Mouse (Mus musculus): Measurements from ENCODE around the gene Lhfpl4. TPM values are rescaled to one million over a fixed set of nuclear protein-coding genes. Genes with fewer than 3 reads are reported as not detected.

The Lhfpl4 gene
- polyA plus RNA-seq (2012; rRNA removed) = 0.06 and 0.08 TPM in 2 replicates

GRCm38 (mm10) chr6:113194841-113195595 is at the start of gene Lhfpl4:
Gene Lhfpl4 (minus strand): TSS chr6:113195384.
- no peak for DNase-seq (ENCODE audit: low read depth in 1 of 2, low spot score in 2 of 2)
- Histone ChIP-seq H3K27ac (ENCODE audit: insufficient read depth, low read length) (no peak within 1 kb of the TSS), H3K36me3 (ENCODE audit: control insufficient read depth, insufficient read depth, low read length) (no peaks in the 10 kb centered on the region), H3K4me1 (ENCODE audit: control insufficient read depth, insufficient read depth, insufficient read length) (peaks cover 5% of the 10 kb centered on the region; the same call in 1 of the 2 replicates), H3K27me3 (ENCODE audit: control insufficient read depth, insufficient read depth, low read length) (peaks cover 26% of the 10 kb centered on the region), H3K4me3 (ENCODE audit: extremely low read depth, insufficient read depth, insufficient read length) (peak within 1 kb of the TSS; percentile 33; the same call in 1 of the 2 replicates)
- no peak for TF ChIP-seq CTCF (IDR thresholded peaks at IDR 0.05; ENCODE audit: extremely low read depth, insufficient read depth, insufficient read length, insufficient replicate concordance)
- no peak for TF ChIP-seq POLR2A (IDR thresholded peaks at IDR 0.05; ENCODE audit: low read depth, low read length)
- 4% methylated on average over 37 of the region's 66 CpGs for WGBS

- no peak for DNase-seq (ENCODE audit: low read depth in 1 of 2, low spot score in 2 of 2)
- TF ChIP-seq POLR2A (IDR thresholded peaks at IDR 0.05; ENCODE audit: low read depth, low read length) (no peak), CTCF (IDR thresholded peaks at IDR 0.05; ENCODE audit: extremely low read depth, insufficient read depth, insufficient read length, insufficient replicate concordance) (no peak)
- 88% methylated on average over 1 of the region's 1 CpGs for WGBS
- H3K36me3 ChIP-seq (ENCODE audit: control insufficient read depth, insufficient read depth, low read length) = peaks cover 18% of the 10 kb centered on the region
- H3K4me1 ChIP-seq (ENCODE audit: control insufficient read depth, insufficient read depth, insufficient read length) = peaks cover 8% of the 10 kb centered on the region; the same call in 1 of the 2 replicates
- H3K4me3 ChIP-seq (ENCODE audit: extremely low read depth, insufficient read depth, insufficient read length) = no peak overlapping the region
- no peaks in the 10 kb centered on the region for H3K27me3 ChIP-seq (ENCODE audit: control insufficient read depth, insufficient read depth, low read length)
- H3K27ac ChIP-seq (ENCODE audit: insufficient read depth, low read length) = no peak overlapping the region
Measured at GRCm38 (mm10) chr6:113242753-113243152, 47.6 kb upstream of the Lhfpl4 start.

GRCm38 (mm10) chr6:113238442-113238841 is 43.3 kb upstream of the Lhfpl4 start:
- WGBS = 7% methylated on average over 6 of the region's 6 CpGs
- DNase-seq (ENCODE audit: low read depth in 1 of 2, low spot score in 2 of 2) = peak in 1 of 2 experiments; percentile 24
- Histone ChIP-seq H3K27me3 (ENCODE audit: control insufficient read depth, insufficient read depth, low read length) (no peaks in the 10 kb centered on the region), H3K27ac (ENCODE audit: insufficient read depth, low read length) (peak overlapping the region; percentile 74; the same call in 1 of the 2 replicates), H3K36me3 (ENCODE audit: control insufficient read depth, insufficient read depth, low read length) (peaks cover 13% of the 10 kb centered on the region), H3K4me1 (ENCODE audit: control insufficient read depth, insufficient read depth, insufficient read length) (peaks cover 4% of the 10 kb centered on the region; the same call in 1 of the 2 replicates), H3K4me3 (ENCODE audit: extremely low read depth, insufficient read depth, insufficient read length) (peak overlapping the region; percentile 86)
- TF ChIP-seq POLR2A (IDR thresholded peaks at IDR 0.05; ENCODE audit: low read depth, low read length) = no peak
- no peak for TF ChIP-seq CTCF (IDR thresholded peaks at IDR 0.05; ENCODE audit: extremely low read depth, insufficient read depth, insufficient read length, insufficient replicate concordance)

- Histone ChIP-seq H3K4me3 (ENCODE audit: extremely low read depth, insufficient read depth, insufficient read length) (peak within 1 kb of the TSS; percentile 86), H3K27ac (ENCODE audit: insufficient read depth, low read length) (peak within 1 kb of the TSS; percentile 74), H3K36me3 (ENCODE audit: control insufficient read depth, insufficient read depth, low read length) (peaks cover 8% of the 10 kb centered on the region), H3K4me1 (ENCODE audit: control insufficient read depth, insufficient read depth, insufficient read length) (peaks cover 4% of the 10 kb centered on the region; the same call in 1 of the 2 replicates), H3K27me3 (ENCODE audit: control insufficient read depth, insufficient read depth, low read length) (no peaks in the 10 kb centered on the region)
- WGBS = 0% methylated on average over 49 of the region's 55 CpGs
- peak; percentile 97 to 99 for DNase-seq (ENCODE audit: low read depth in 1 of 2, low spot score in 2 of 2)
- peak; percentile 44 for TF ChIP-seq POLR2A (IDR thresholded peaks at IDR 0.05; ENCODE audit: low read depth, low read length)
- no peak for TF ChIP-seq CTCF (IDR thresholded peaks at IDR 0.05; ENCODE audit: extremely low read depth, insufficient read depth, insufficient read length, insufficient replicate concordance)
Measured at GRCm38 (mm10) chr6:113237542-113238270, 42.5 kb upstream of the Lhfpl4 start, which contains the start of gene Mtmr14. Gene Mtmr14 (plus strand): TSS chr6:113237843.

- DNase-seq (ENCODE audit: low read depth in 1 of 2, low spot score in 2 of 2) = no peak
- Histone ChIP-seq H3K36me3 (ENCODE audit: control insufficient read depth, insufficient read depth, low read length) (peaks cover 1% of the 10 kb centered on the region; the same call in 1 of the 2 replicates), H3K4me1 (ENCODE audit: control insufficient read depth, insufficient read depth, insufficient read length) (peaks cover 4% of the 10 kb centered on the region; the same call in 1 of the 2 replicates), H3K27ac (ENCODE audit: insufficient read depth, low read length) (no peak overlapping the region), H3K4me3 (ENCODE audit: extremely low read depth, insufficient read depth, insufficient read length) (no peak overlapping the region), H3K27me3 (ENCODE audit: control insufficient read depth, insufficient read depth, low read length) (no peaks in the 10 kb centered on the region)
- TF ChIP-seq CTCF (IDR thresholded peaks at IDR 0.05; ENCODE audit: extremely low read depth, insufficient read depth, insufficient read length, insufficient replicate concordance) = no peak
- no peak for TF ChIP-seq POLR2A (IDR thresholded peaks at IDR 0.05; ENCODE audit: low read depth, low read length)
- 71% methylated on average over 5 of the region's 5 CpGs for WGBS
Measured at GRCm38 (mm10) chr6:113235141-113235540, 40.0 kb upstream of the Lhfpl4 start.

GRCm38 (mm10) chr6:113226705-113227104 is 31.5 kb upstream of the Lhfpl4 start:
- peaks cover 12% of the 10 kb centered on the region; the same call in 1 of the 2 replicates for H3K4me1 ChIP-seq (ENCODE audit: control insufficient read depth, insufficient read depth, insufficient read length)
- peak in 1 of 2 experiments; percentile 17 for DNase-seq (ENCODE audit: low read depth in 1 of 2, low spot score in 2 of 2)
- peak overlapping the region; percentile 44 for H3K27ac ChIP-seq (ENCODE audit: insufficient read depth, low read length)
- H3K27me3 ChIP-seq (ENCODE audit: control insufficient read depth, insufficient read depth, low read length) = no peaks in the 10 kb centered on the region
- H3K4me3 ChIP-seq (ENCODE audit: extremely low read depth, insufficient read depth, insufficient read length) = no peak overlapping the region
- TF ChIP-seq CTCF (IDR thresholded peaks at IDR 0.05; ENCODE audit: extremely low read depth, insufficient read depth, insufficient read length, insufficient replicate concordance) (no peak), POLR2A (IDR thresholded peaks at IDR 0.05; ENCODE audit: low read depth, low read length) (no peak)
- no peaks in the 10 kb centered on the region for H3K36me3 ChIP-seq (ENCODE audit: control insufficient read depth, insufficient read depth, low read length)
